Mouse (Mus musculus) heart, adult 8-10 months (tissue): ENCODE measurements around the gene Reps2. TPM values are rescaled to one million over a fixed set of nuclear protein-coding genes. Genes with fewer than 3 reads are reported as not detected.

ENCODE experiments used
- DNase-seq: peaks from one replicate; pipeline ENCODE4 v3.0.0; 2022; ENCODE audit warnings: low spot score
- total RNA-seq, 4 experiments: library from RNA; stranded (reverse); gene quantifications; 2 replicates each; pipeline ENCODE4 v1.2.4; 2022

Reps2 gene
- total RNA-seq, 4 experiments from 2014 or later: 1.1 to 2.1 (median 1.3) TPM

GRCm38 (mm10) chrX:162589173-162589805 lies 54.2 kb downstream of the Reps2 start:
- DNase-seq: no peak

GRCm38 (mm10) chrX:162584349-162584748 lies 59.1 kb downstream of the Reps2 start:
- DNase-seq: no peak

GRCm38 (mm10) chrX:162580521-162580920 lies 62.9 kb downstream of the Reps2 start:
- DNase-seq: no peak

- no peak for DNase-seq
Measured at GRCm38 (mm10) chrX:162568439-162568838, 75.0 kb downstream of the Reps2 start.

GRCm38 (mm10) chrX:162565501-162565900 lies 77.9 kb downstream of the Reps2 start:
- no peak for DNase-seq

- DNase-seq: peak; percentile 12
Measured at GRCm38 (mm10) chrX:162556459-162556841, 87.0 kb downstream of the Reps2 start.

- peak; percentile 15 for DNase-seq
Measured at GRCm38 (mm10) chrX:162555729-162556458, 87.6 kb downstream of the Reps2 start.

GRCm38 (mm10) chrX:162554513-162554912 lies 88.9 kb downstream of the Reps2 start:
- DNase-seq: no peak

GRCm38 (mm10) chrX:162552383-162552782 lies 91.1 kb downstream of the Reps2 start:
- no peak for DNase-seq

- no peak for DNase-seq
Measured at GRCm38 (mm10) chrX:162545037-162545436, 98.4 kb downstream of the Reps2 start.

- DNase-seq: no peak
Measured at GRCm38 (mm10) chrX:162542576-162543227, 100.7 kb downstream of the Reps2 start.

- DNase-seq: no peak
Measured at GRCm38 (mm10) chrX:162541961-162542360, 101.5 kb downstream of the Reps2 start.

GRCm38 (mm10) chrX:162531016-162531415 lies 112.4 kb downstream of the Reps2 start:
- DNase-seq: no peak

- DNase-seq: peak; percentile 10
Measured at GRCm38 (mm10) chrX:162527240-162527639, 116.2 kb downstream of the Reps2 start.

- DNase-seq: peak; percentile 11
Measured at GRCm38 (mm10) chrX:162521831-162522514, 121.5 kb downstream of the Reps2 start.

- DNase-seq: peak; percentile 16
Measured at GRCm38 (mm10) chrX:162521197-162521596, 122.3 kb downstream of the Reps2 start.

GRCm38 (mm10) chrX:162520374-162520773 lies 123.1 kb downstream of the Reps2 start:
- no peak for DNase-seq

- no peak for DNase-seq
Measured at GRCm38 (mm10) chrX:162510426-162510980, 132.9 kb downstream of the Reps2 start.

GRCm38 (mm10) chrX:162505186-162505585 lies 138.3 kb downstream of the Reps2 start:
- DNase-seq: no peak

- DNase-seq: no peak
Measured at GRCm38 (mm10) chrX:162503436-162503835, 140.0 kb downstream of the Reps2 start.

GRCm38 (mm10) chrX:162500962-162501361 lies 142.5 kb downstream of the Reps2 start:
- DNase-seq: no peak

- DNase-seq: no peak
Measured at GRCm38 (mm10) chrX:162496485-162496884, 147.0 kb downstream of the Reps2 start.
